Mouse (Mus musculus) thymus, adult 2 months (tissue): Measurements from ENCODE around the gene Pnpo. TPM values are rescaled to one million over a fixed set of nuclear protein-coding genes. Genes with fewer than 3 reads are reported as not detected.

Experiments
- DNase-seq: peaks from one replicate; pipeline ENCODE4 v3.0.0; 2021
- H3K27ac ChIP-seq: fragments of 200-500 bp; 2 replicates; pipeline ENCODE4 v1.5.1; 2012; ENCODE audit warnings: low read length, control low read depth; ENCODE audit not compliant: control insufficient read depth, insufficient read depth
- H3K27me3 ChIP-seq: fragments of 200-500 bp; 2 replicates; pipeline ENCODE4 v1.6.1; 2012; ENCODE audit warnings: mild to moderate bottlenecking, low read length, moderate library complexity, mixed read lengths; ENCODE audit not compliant: control insufficient read depth, insufficient read depth
- H3K36me3 ChIP-seq: fragments of 200-500 bp; 2 replicates; pipeline ENCODE4 v1.6.1; 2012; ENCODE audit warnings: mild to moderate bottlenecking, low read length, moderate library complexity; ENCODE audit not compliant: control insufficient read depth, insufficient read depth
- H3K4me1 ChIP-seq: fragments of 200-500 bp; replicated peaks from 2 replicates; pipeline ENCODE4 v1.6.1; 2012; ENCODE audit warnings: low read length; ENCODE audit not compliant: control insufficient read depth, insufficient read depth
- H3K4me3 ChIP-seq: fragments of 200-500 bp; 2 replicates; pipeline ENCODE4 v1.5.1; 2012; ENCODE audit warnings: mild to moderate bottlenecking, low read length, control low read depth, moderate library complexity; ENCODE audit not compliant: control insufficient read depth, insufficient read depth
- CTCF ChIP-seq: fragments of 200-500 bp; IDR thresholded peaks from 2 replicates; pipeline ENCODE4 v1.5.1; 2012; ENCODE audit warnings: mild to moderate bottlenecking, control low read depth, low read length, moderate library complexity, borderline replicate concordance; ENCODE audit not compliant: control insufficient read depth, poor library complexity, insufficient read depth; ENCODE audit errors: extremely low read depth
- POLR2A ChIP-seq: fragments of 200-500 bp; IDR thresholded peaks from 2 replicates; pipeline ENCODE4 v1.6.1; 2012; ENCODE audit warnings: mild to moderate bottlenecking, low read length, control low read depth, moderate library complexity; ENCODE audit not compliant: control insufficient read depth, poor library complexity, insufficient read depth; ENCODE audit errors: extremely low read depth
- WGBS: fragments of 180-500 bp; shearing (Covaris S2); methylation state at CpG from one replicate; pipeline ENCODE4 v1.1.7; 2018; 5-methylcytosine and 5-hydroxymethylcytosine counted together
- polyA plus RNA-seq: library from polyadenylated mRNA; depleted of rRNA; stranded (reverse); fragments of >200 nt; gene quantifications from 2 replicates; pipeline ENCODE4 v1.2.3, GENCODE M21; 2012

Gene Pnpo
- polyA plus RNA-seq, 1 experiment: 25.7 TPM

- Histone ChIP-seq H3K4me3 (no peak overlapping the region), H3K27me3 (no peaks in the 10 kb centered on the region), H3K4me1 (peaks cover 39% of the 10 kb centered on the region), H3K36me3 (peaks cover 34% of the 10 kb centered on the region), H3K27ac (peak overlapping the region; percentile 76)
- WGBS: 34% methylated on average over 10 of the region's 10 CpGs
- TF ChIP-seq POLR2A (no peak), CTCF (no peak)
- no peak for DNase-seq
These were observed 8.6 kb upstream of the Pnpo start for GRCm38 (mm10) chr11:96952426-96952825.

GRCm38 (mm10) chr11:96950767-96951166 lies 7.0 kb upstream of the Pnpo start:
- no peak for TF ChIP-seq CTCF
- TF ChIP-seq POLR2A: no peak
- H3K36me3 ChIP-seq: peaks cover 21% of the 10 kb centered on the region

GRCm38 (mm10) chr11:96947849-96948248 lies 4.1 kb upstream of the Pnpo start:
- Histone ChIP-seq H3K36me3 (no peaks in the 10 kb centered on the region), H3K4me1 (peaks cover 41% of the 10 kb centered on the region), H3K27ac (no peak overlapping the region), H3K4me3 (no peak overlapping the region), H3K27me3 (no peaks in the 10 kb centered on the region)
- no peak for TF ChIP-seq CTCF
- TF ChIP-seq POLR2A: no peak
- 57% methylated on average over 4 of the region's 4 CpGs for whole genome bisulfite sequencing
- no peak for DNase-seq

More at GRCm38 (mm10) chr11:96950767-96951166, 7.0 kb upstream of the Pnpo start:
- WGBS: 96% methylated on average over 3 of the region's 3 CpGs
- peaks cover 31% of the 10 kb centered on the region for H3K4me1 ChIP-seq
- no peaks in the 10 kb centered on the region for H3K27me3 ChIP-seq
- no peak overlapping the region for H3K27ac ChIP-seq
- no peak for DNase-seq
- H3K4me3 ChIP-seq: no peak overlapping the region

- no peaks in the 10 kb centered on the region for H3K27me3 ChIP-seq
- WGBS: 97% methylated on average over 9 of the region's 9 CpGs
- H3K4me3 ChIP-seq: no peak overlapping the region
- H3K27ac ChIP-seq: no peak overlapping the region
- no peaks in the 10 kb centered on the region for H3K36me3 ChIP-seq
- DNase-seq: no peak
- TF ChIP-seq POLR2A: no peak
- H3K4me1 ChIP-seq: peaks cover 27% of the 10 kb centered on the region
These were observed 2.7 kb upstream of the Pnpo start for GRCm38 (mm10) chr11:96946498-96946897.

GRCm38 (mm10) chr11:96944844-96945580 lies 1.2 kb upstream of the Pnpo start:
- DNase-seq: no peak
- H3K36me3 ChIP-seq: no peaks in the 10 kb centered on the region
- H3K4me3 ChIP-seq: peak overlapping the region; percentile 34
- TF ChIP-seq CTCF (no peak), POLR2A (no peak)
- H3K27me3 ChIP-seq: no peaks in the 10 kb centered on the region
- H3K4me1 ChIP-seq: peaks cover 23% of the 10 kb centered on the region
- WGBS: 21% methylated on average over 14 of the region's 14 CpGs
- peak overlapping the region; percentile 42; the same call in 1 of the 2 replicates for H3K27ac ChIP-seq

GRCm38 (mm10) chr11:96941989-96942590 lies 1.7 kb downstream of the Pnpo start:
- Histone ChIP-seq H3K27ac (no peak overlapping the region), H3K36me3 (no peaks in the 10 kb centered on the region), H3K4me1 (peaks cover 16% of the 10 kb centered on the region), H3K27me3 (no peaks in the 10 kb centered on the region), H3K4me3 (no peak overlapping the region)
- WGBS: 95% methylated on average over 6 of the region's 6 CpGs
- TF ChIP-seq CTCF (no peak), POLR2A (no peak)
- no peak for DNase-seq
